Mouse (Mus musculus) thymus, postnatal 10 days (tissue): ENCODE results near the gene Tuft1.
A peak's percentile ranks its signal among the peaks of the same experiment; 100 is the strongest.

ENCODE experiments used
- DNase-seq, 2 experiments: peaks; one replicate each; pipeline ENCODE4 v3.0.0; 2021; ENCODE audit warnings: low spot score in 2 of 2

Gene Tuft1

DNA sequence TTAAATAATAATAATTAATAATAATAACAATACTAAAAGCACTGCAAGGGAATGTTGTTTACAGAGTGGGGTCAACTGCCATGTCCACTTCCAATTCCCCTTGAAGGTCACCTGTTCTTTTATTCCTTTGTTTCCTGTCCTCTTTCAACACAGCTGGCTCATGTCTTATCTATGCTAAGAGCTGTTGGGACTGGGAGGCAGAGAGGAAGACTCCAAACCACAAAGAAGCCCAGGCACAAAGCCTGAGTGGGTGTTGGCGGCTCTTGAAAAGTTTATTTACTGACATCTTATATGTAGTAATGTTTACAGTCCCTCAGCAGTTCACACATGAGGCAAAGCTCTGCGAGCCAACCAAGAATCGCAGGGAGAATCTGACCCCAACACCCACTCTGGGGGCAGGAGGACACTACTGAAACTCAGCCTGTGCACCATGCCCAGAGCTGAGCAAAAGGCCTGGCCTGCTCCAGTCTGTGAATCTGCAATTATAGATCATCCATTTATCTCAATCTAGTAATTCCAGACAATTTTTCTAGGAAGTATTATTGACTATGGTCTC, 61.4 kb downstream of the Tuft1 start:
- DNase-seq: no peak

DNA sequence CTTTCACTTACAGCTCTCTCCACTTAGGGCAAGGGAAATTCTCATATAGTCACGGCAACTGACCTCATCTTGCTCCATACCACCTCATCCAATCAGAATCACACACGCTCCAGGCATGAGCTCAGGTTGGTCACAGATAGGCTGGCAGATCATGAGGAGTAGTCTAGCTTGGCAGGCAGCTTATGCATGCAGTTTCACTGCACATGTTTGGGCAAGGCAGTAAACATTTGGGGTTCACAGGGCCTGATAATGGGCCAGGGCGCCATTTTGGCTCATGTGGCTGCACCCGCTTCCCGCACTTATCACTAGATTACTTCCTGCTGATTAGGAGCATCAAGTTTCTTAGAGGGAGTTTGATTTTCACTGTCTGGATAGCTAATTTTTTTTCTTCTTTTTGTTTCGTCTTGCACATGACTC, 62.8 kb downstream of the Tuft1 start:
- no peak for DNase-seq

DNA sequence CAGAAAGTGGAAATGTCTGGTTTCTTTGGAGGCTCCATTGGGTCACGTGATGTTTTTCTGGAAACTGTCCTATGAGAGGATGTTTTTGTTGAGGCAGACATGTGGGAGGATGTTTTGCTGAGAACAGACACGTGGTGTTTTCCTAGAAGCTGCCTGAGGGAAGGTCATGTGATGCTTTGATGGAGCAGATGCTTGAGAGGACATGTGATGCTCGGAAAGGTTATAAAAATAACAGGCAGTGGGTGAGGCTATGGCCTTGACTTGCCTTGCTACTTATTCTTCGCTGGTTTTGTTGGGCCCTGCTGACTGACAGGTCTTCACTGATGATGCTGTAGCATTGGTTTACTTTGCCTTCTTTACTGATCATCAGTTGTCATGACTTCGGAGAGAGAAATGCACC, 67.6 kb downstream of the Tuft1 start:
- DNase-seq: no peak

DNA sequence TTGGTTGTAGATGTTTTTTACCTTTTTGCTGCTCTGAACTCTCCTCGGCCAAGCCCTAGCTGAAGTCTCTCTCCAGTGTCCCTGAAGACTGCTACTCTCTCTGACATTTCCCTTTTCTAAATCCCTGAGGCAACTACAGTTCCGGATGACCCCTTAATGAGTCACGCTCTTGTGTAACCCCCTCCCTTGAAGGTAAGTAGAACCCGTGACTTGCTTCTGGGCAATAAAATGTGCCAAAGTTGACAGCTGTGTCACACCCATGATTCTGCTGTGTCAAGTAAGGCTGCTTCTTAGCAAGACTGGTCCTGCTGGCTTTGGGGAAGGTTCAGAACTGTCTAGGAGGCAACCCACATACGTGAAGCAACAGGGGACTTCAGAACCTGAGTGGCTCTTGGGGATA, 70.7 kb downstream of the Tuft1 start:
- DNase-seq: no peak

DNA sequence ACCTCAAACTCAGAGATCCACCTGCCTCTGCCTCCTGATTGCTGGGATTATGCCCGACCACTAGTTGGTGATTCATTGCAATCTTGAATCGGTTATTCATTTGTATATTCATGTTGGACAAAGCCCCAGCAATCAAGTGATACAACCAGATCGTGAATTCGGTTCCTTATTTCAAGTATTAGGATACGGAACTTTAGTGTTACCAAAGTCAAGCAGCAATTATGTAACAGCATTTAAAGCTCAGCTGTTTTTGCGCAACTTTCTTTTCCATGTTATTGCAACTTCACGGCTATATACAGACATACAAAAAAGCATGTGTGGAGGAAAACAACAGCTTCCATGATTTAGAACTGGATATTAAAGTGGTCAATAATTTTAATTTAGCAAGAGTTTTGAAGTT, 75.7 kb downstream of the Tuft1 start:
- DNase-seq: no peak

DNA sequence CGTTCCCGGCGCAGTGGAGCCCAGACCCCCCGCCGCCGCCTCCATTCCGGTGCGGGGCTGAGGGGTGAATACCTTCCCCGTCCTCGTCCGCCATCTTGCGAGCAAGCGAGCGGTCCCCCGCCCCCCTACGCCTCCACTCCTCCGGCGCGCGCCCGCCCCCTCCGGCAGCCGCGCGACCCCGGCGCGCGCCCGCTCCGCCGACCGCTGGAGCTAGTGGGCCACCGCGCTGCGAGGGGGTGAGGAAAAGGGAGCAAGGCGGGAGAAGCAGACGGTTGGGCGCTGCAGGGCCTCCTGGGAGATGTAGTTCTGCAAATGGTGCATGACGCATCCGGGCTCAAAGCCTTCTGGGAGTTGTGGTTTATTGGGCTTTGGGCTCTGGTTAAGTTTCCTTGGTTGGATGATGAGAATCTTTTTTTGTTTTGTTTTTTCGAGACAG, 76.2 kb downstream of the Tuft1 start, which contains the start of gene Snx27:
TSS of gene Snx27 (minus strand) at position 261 of the 436 bp plus-strand sequence.
- peak; percentile 89 to 93 for DNase-seq

DNA sequence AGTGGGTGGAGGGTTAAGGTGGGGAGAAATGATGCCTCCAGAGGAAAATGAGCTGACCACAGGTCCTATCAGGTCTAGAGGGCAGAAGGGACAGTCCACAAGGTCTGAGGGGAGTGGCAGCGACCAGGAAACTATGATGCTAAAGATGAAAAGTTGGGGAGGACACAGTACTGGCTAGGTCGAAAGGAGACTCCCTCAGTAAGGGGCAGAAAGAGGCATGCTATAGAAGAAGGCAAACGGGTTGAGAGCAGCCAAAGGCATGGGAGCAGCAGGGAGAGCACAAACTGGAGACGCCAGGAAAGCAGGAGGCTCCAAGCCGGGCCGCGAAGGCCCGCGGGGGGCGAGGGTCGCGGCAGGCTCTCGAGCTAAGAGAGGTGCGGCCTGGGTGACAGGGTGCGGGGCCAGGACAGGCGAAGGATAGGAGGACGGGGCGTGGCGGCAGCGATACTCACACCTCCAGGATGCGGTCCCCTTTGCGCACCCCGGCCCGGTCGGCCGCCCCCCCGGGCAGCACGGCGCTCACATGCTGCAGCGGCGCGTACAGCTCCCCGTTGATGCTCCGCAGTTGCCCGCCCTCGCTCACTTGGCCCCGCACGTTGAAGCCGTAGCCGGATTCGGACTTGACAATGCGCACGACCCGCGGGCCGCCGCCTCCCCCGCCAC, 76.7 kb downstream of the Tuft1 start:
- no peak for DNase-seq

DNA sequence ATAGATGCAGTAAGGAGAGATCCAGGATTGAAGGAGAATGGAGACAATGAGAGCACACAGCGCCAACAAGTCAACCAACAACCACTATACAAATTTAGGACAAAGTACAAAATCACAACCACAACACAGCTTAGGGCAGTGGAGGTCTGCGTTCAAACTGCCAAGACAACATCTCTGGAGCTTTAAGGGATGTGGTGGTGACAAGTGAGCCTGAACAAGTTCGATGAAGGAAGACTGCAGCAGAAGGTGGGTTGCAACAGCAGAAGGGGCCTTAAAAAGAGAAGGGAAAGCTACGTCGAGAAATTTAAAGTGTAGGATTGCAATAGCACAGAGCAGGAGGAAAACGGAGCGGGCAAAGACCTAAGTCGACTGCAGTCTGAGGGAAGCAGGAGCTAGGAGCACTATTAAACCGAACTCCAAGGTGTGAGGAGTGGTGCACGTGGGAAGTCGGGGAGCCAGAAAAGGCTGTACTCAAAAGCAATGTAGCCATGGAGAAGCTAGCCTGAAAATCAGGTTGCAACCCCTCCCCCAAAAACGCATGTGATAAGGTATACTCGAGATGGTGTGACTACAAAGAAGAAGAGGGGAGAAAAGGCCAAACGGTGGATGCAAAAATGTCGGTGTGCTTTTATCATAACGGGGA, 77.4 kb downstream of the Tuft1 start:
- peak; percentile 9 to 20 for DNase-seq

DNA sequence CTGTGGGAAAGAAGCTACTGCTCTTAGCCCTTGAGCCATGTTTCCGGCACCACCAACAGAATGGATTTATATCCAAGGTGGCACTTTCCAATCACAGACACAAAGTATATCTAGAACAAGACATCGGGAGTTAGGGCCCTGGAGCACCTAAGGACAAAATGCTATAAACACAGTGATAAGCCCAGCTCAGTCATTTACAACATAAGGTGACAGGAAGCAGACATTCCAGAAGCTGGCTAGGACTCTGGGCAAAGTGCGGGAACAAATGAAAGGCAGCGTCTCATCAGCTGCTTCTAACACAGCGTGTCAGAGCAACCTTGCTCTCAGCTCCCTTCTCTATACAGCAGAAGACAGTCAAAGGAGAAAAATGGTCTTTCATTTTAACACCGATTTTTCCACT, 84.2 kb downstream of the Tuft1 start:
- no peak for DNase-seq

DNA sequence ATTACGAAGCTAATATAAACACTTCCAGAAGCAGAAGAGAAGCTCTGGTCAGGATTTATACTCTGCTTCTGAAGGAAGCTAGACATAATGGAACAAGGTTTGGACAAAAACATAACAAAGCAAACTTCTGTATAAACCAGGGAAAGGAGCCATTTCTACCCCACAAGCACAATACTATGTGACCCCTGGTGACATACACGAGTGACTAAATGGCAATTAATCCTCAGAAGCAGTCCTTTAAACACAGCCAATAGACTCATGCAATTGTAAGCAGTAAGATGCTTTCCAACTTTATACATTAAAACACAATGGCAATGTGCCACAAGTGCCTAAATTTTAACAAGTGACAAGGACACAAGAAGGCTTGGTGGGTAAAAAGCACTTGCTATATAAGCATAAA, 91.4 kb downstream of the Tuft1 start:
- DNase-seq: no peak

DNA sequence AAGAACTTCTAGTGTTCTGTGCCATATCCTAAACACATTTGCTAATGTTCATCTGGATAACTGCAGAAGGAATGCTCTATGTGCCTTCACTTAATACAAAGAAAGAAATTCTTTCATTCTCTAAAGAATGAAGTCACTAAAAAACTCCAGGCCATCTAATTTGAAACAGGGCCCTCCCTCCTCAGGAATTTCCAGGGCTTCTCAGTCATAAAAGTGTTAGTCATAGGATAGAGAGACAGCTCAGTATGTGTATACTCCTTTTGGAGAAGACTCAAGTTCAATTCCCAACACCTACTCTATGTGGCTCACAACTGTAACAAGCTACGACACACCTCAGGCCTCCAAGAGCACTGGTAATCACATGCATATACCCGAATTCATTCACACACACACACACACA, 93.1 kb downstream of the Tuft1 start:
- DNase-seq: no peak

DNA sequence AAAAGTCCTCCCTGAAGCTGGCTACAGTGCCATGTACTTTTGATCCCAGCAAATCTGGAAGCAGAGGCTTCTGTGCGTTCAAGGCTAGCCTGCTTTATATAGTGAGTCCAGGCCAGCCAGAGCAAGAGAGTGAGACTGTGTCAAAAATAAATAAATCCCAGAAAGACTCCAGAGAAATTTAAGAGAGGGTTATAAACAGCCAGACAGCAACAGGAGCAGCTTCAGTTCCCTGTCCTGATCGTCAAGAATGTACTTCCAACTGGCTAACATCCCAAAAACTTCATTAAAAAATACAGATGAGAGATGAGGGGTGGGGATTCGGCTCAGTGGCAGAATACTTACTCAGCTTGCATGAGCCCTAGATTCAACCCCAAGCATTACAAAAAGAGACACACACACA, 93.5 kb downstream of the Tuft1 start:
- no peak for DNase-seq

DNA sequence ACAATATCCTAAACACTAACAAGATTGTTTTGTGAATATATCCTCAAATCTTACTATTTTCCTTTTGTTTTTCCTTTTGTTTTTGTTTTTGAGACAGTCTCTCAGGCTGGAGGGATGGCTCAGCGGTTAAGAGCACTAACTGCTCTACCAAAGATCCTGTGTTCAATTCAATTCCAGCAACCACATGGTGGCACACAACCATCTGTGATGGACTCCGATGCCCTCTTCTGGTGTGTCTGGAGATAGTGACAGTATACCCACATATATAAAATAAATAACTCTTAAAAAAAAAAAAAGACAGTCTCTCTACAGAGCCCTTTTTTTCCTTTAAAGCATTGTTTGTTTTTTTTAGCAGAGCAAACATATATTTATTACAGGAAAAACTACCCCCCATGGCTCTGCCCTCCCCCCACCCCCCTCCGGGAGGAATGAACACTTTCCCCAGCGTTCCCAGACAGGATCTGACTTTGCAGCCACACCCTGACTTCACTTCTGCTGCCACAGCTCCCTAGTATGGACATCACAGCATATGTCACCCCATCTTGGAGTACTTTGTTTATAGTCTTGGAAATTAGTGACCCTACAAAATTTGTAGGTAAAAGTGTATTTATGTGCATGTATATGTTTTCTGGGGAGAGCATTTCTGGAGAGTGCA, 94.2 kb downstream of the Tuft1 start:
- no peak for DNase-seq

DNA sequence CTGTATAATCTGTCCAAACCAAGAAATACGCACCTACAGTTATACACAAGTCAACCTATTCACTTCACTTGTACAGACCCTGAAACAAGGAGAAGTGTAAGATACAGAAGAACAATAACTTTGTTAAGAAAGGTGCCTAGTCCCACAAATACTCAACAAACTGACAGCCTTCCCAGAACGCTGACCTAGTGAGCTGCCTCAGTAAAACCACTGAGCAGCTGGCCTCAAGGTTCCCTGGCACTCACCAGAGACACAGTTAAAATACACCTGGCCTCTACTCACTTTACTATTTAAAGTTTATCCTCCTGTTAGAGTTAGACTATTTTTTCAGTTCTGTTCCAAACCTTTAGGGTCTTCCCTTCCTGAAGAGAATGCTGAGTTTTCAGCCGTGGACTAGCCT, 95.5 kb downstream of the Tuft1 start:
- DNase-seq: no peak
